Mouse (Mus musculus): ENCODE data around the gene Ndufa4l2. TPM values are rescaled to one million over a fixed set of nuclear protein-coding genes. Genes with fewer than 3 reads are reported as not detected.

Ndufa4l2 gene
- polyA plus RNA-seq, 1 experiment from 2014 or later: 311 TPM

DNA sequence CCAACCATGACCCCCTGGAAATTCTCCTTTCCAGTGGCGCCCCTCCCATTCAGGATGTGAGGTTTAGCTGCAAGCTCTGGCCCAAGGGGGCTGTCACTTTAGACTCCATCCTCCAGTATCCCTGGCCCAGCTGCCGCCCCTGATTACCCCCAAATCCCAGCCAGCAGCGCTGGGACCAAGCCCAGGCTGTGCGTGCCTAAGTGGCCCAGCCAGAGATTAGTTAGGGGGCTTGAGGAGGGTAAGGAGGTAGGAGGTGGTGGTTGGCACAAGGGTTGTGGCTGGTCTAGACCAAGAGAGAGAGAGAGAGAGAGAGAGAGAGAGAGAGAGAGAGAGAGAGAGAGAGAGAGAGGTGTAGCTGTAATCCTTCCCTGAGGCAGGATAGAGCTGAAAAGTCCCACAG is 16.8 kb downstream of the Ndufa4l2 start:
- 7% methylated on average over 4 of the region's 4 CpGs for WGBS
- H3K27me3 ChIP-seq: peaks cover 99% of the 10 kb centered on the region
- H3K36me3 ChIP-seq: no peaks in the 10 kb centered on the region
- peaks cover 62% of the 10 kb centered on the region for H3K4me1 ChIP-seq
- no peaks in the 10 kb centered on the region for H3K9me3 ChIP-seq (replicated peaks)
- no peak overlapping the region for H3K27ac ChIP-seq (replicated peaks)
- no peak overlapping the region for H3K4me3 ChIP-seq (replicated peaks)
- H3K4me2 ChIP-seq (replicated peaks): no peak overlapping the region; the same call in 1 of the 2 replicates
- no peak overlapping the region for H3K9ac ChIP-seq
- ATAC-seq (ENCODE audit: insufficient number of reproducible peaks, low FRiP score, low TSS enrichment, low read depth): no peak

GRCm38 (mm10) chr10:127534036-127534928 is 19.5 kb downstream of the Ndufa4l2 start, which contains the start of gene Nxph4:
Nxph4 (minus strand) TSS chr10:127534559.
- no peak within 1 kb of the TSS for H3K27ac ChIP-seq (replicated peaks)
- peaks cover 77% of the 10 kb centered on the region for H3K27me3 ChIP-seq
- under 1% methylated on average over 75 of the region's 78 CpGs for WGBS
- H3K4me3 ChIP-seq (replicated peaks): peak within 1 kb of the TSS; percentile 50
- H3K4me2 ChIP-seq (replicated peaks): peak within 1 kb of the TSS; percentile 97
- H3K9me3 ChIP-seq (replicated peaks): no peaks in the 10 kb centered on the region
- H3K36me3 ChIP-seq: peaks cover 12% of the 10 kb centered on the region
- peaks cover 44% of the 10 kb centered on the region for H3K4me1 ChIP-seq
- H3K9ac ChIP-seq: peak within 1 kb of the TSS; percentile 40
- ATAC-seq (ENCODE audit: insufficient number of reproducible peaks, low FRiP score, low TSS enrichment, low read depth): no peak

- H3K9ac ChIP-seq: no peak overlapping the region
- under 1% methylated on average over 30 of the region's 30 CpGs for WGBS
- H3K27me3 ChIP-seq: peaks cover 70% of the 10 kb centered on the region
- H3K4me2 ChIP-seq (replicated peaks): peak overlapping the region; percentile 97
- H3K27ac ChIP-seq (replicated peaks): no peak overlapping the region
- H3K4me3 ChIP-seq (replicated peaks): peak overlapping the region; percentile 50
- no peak for ATAC-seq (ENCODE audit: insufficient number of reproducible peaks, low FRiP score, low TSS enrichment, low read depth)
- H3K9me3 ChIP-seq (replicated peaks): no peaks in the 10 kb centered on the region
- H3K4me1 ChIP-seq: peaks cover 41% of the 10 kb centered on the region
- H3K36me3 ChIP-seq: peaks cover 19% of the 10 kb centered on the region
Observed at GRCm38 (mm10) chr10:127534929-127535384, 20.2 kb downstream of the Ndufa4l2 start.

GRCm38 (mm10) chr10:127536586-127537314 is 22.0 kb downstream of the Ndufa4l2 start:
- H3K4me3 ChIP-seq (replicated peaks): no peak overlapping the region
- H3K4me1 ChIP-seq: peaks cover 30% of the 10 kb centered on the region
- H3K4me2 ChIP-seq (replicated peaks): no peak overlapping the region
- H3K36me3 ChIP-seq: peaks cover 35% of the 10 kb centered on the region
- no peak for ATAC-seq (ENCODE audit: insufficient number of reproducible peaks, low FRiP score, low TSS enrichment, low read depth)
- 7% methylated on average over 8 of the region's 8 CpGs for WGBS
- no peak overlapping the region for H3K27ac ChIP-seq (replicated peaks)
- H3K9ac ChIP-seq: no peak overlapping the region
- peaks cover 52% of the 10 kb centered on the region for H3K27me3 ChIP-seq
- no peaks in the 10 kb centered on the region for H3K9me3 ChIP-seq (replicated peaks)

GRCm38 (mm10) chr10:127537854-127538583 is 23.3 kb downstream of the Ndufa4l2 start:
- 0 out of 2 replicates have a peak, but pooled peaks have one; percentile 13 for ATAC-seq (ENCODE audit: insufficient number of reproducible peaks, low FRiP score, low TSS enrichment, low read depth)
- 23% methylated on average over 7 of the region's 7 CpGs for WGBS
- H3K4me1 ChIP-seq: peaks cover 21% of the 10 kb centered on the region
- no peaks in the 10 kb centered on the region for H3K9me3 ChIP-seq (replicated peaks)
- H3K36me3 ChIP-seq: peaks cover 48% of the 10 kb centered on the region
- peaks cover 40% of the 10 kb centered on the region for H3K27me3 ChIP-seq
- H3K27ac ChIP-seq (replicated peaks): no peak overlapping the region
- H3K4me2 ChIP-seq (replicated peaks): no peak overlapping the region
- H3K9ac ChIP-seq: no peak overlapping the region
- no peak overlapping the region for H3K4me3 ChIP-seq (replicated peaks)

DNA sequence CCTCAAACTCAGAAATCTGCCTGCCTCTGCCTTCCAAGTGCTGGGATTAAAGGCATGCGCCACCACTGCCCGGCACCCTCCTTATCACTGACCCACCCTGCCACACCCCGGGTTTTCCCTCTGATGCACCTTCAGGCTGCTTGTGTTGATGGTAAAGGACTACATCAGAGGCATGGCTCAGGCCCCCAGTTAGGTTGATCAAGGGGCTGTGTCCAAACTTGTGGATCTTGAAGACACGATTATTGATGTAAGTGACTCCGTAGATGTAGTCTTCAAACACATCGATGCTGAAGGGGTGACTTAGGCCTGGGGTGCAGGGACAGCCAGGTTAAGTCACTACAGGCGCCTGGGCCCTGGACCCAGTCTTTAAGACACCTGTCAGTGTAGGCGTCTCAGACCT is 26.7 kb downstream of the Ndufa4l2 start:
- no peak overlapping the region for H3K4me3 ChIP-seq (replicated peaks)
- no peak overlapping the region for H3K9ac ChIP-seq
- H3K36me3 ChIP-seq: peaks cover 83% of the 10 kb centered on the region
- H3K4me1 ChIP-seq: no peaks in the 10 kb centered on the region
- no peaks in the 10 kb centered on the region for H3K9me3 ChIP-seq (replicated peaks)
- no peak overlapping the region for H3K27ac ChIP-seq (replicated peaks)
- no peak for ATAC-seq (ENCODE audit: insufficient number of reproducible peaks, low FRiP score, low TSS enrichment, low read depth)
- H3K27me3 ChIP-seq: peaks cover 6% of the 10 kb centered on the region
- 94% methylated on average over 8 of the region's 8 CpGs for WGBS
- no peak overlapping the region for H3K4me2 ChIP-seq (replicated peaks)

- H3K36me3 ChIP-seq: peaks cover 89% of the 10 kb centered on the region
- no peak overlapping the region for H3K9ac ChIP-seq
- 78% methylated on average over 13 of the region's 13 CpGs for WGBS
- H3K9me3 ChIP-seq (replicated peaks): no peaks in the 10 kb centered on the region
- no peaks in the 10 kb centered on the region; the same call in 1 of the 2 replicates for H3K27me3 ChIP-seq
- H3K27ac ChIP-seq (replicated peaks): no peak overlapping the region
- no peak overlapping the region for H3K4me2 ChIP-seq (replicated peaks)
- H3K4me3 ChIP-seq (replicated peaks): no peak overlapping the region
- ATAC-seq (ENCODE audit: insufficient number of reproducible peaks, low FRiP score, low TSS enrichment, low read depth): no peak
- no peaks in the 10 kb centered on the region for H3K4me1 ChIP-seq
Observed at GRCm38 (mm10) chr10:127542084-127542483, 27.3 kb downstream of the Ndufa4l2 start.

DNA sequence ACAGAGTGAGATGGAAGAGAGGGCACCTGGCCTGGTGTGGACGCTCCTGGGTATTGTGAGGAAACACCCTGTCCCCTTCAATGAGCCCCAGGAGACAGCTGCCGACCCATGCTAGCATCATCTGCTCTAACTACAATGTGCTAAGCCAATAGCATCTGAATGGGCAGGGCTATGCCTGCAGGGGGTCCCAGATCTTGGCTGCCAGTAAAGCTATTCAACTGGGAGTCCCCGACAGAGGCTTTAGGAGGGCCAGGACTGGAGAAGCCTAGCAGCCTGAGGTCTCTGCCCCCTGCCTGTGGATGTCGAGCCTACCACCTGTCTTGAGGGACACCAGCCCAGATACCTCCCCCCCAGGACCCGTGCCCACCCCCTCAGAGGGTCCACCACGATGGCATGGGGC is 28.0 kb downstream of the Ndufa4l2 start:
- 55% methylated on average over 6 of the region's 6 CpGs for WGBS
- H3K36me3 ChIP-seq: peaks cover 95% of the 10 kb centered on the region
- H3K4me1 ChIP-seq: no peaks in the 10 kb centered on the region
- no peak overlapping the region for H3K4me2 ChIP-seq (replicated peaks)
- no peaks in the 10 kb centered on the region for H3K27me3 ChIP-seq
- ATAC-seq (ENCODE audit: insufficient number of reproducible peaks, low FRiP score, low TSS enrichment, low read depth): no peak
- H3K9me3 ChIP-seq (replicated peaks): no peaks in the 10 kb centered on the region
- H3K4me3 ChIP-seq (replicated peaks): no peak overlapping the region
- H3K27ac ChIP-seq (replicated peaks): no peak overlapping the region
- H3K9ac ChIP-seq: no peak overlapping the region

DNA sequence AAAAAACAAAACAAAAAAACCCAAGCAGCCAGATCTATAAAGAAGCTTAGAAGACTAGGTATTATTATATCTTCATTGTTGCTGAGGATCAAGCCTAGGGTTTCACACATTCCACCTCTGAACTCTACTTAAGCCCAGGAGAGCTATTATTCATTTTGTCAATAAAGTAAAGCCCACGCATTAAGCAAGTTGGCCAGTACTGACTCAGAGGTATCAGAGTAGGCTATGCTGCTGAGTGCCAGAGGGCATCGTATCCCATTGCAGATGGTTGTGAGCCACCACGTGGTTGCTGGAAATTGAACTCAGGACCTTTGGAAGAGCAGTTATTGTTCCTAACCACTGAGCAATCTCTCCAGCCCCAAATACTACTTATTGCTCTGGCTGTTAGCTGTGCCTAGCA is 29.1 kb downstream of the Ndufa4l2 start:
- ATAC-seq (ENCODE audit: insufficient number of reproducible peaks, low FRiP score, low TSS enrichment, low read depth): no peak
- Histone ChIP-seq H3K4me1 (no peaks in the 10 kb centered on the region), H3K4me3 (replicated peaks) (no peak overlapping the region), H3K9ac (no peak overlapping the region), H3K36me3 (peaks cover 99% of the 10 kb centered on the region), H3K27ac (replicated peaks) (no peak overlapping the region), H3K4me2 (replicated peaks) (no peak overlapping the region), H3K9me3 (replicated peaks) (no peaks in the 10 kb centered on the region), H3K27me3 (no peaks in the 10 kb centered on the region)
- 65% methylated on average over 3 of the region's 3 CpGs for WGBS

GRCm38 (mm10) chr10:127544375-127544774 is 29.6 kb downstream of the Ndufa4l2 start:
- Histone ChIP-seq H3K4me3 (replicated peaks) (no peak overlapping the region), H3K27ac (replicated peaks) (no peak overlapping the region), H3K9me3 (replicated peaks) (no peaks in the 10 kb centered on the region), H3K36me3 (peaks cover 99% of the 10 kb centered on the region), H3K9ac (no peak overlapping the region), H3K27me3 (no peaks in the 10 kb centered on the region), H3K4me2 (replicated peaks) (no peak overlapping the region), H3K4me1 (no peaks in the 10 kb centered on the region)
- no peak for ATAC-seq (ENCODE audit: insufficient number of reproducible peaks, low FRiP score, low TSS enrichment, low read depth)
- WGBS: 92% methylated on average over 20 of the region's 20 CpGs

DNA sequence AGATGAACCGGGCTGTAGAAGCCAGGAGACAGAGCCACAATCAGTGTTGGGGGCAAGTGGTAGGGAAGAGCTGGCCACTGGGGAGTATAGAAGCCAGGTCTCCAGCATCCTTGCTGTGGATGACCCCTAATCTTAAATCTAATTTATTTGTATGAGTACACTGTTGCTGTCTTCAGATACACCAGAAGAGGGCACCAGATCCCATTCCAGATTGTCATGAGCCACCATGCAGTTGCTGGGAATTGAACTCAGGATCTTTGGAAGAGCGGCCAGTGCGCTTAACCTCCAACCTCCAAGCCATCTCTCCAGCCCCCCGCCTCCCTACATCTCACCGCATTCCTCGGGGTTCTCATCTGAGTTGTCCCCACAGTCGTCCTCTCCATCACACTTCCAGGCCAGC is 31.7 kb downstream of the Ndufa4l2 start:
- no peak for ATAC-seq (ENCODE audit: insufficient number of reproducible peaks, low FRiP score, low TSS enrichment, low read depth)
- H3K4me2 ChIP-seq (replicated peaks): no peak overlapping the region
- WGBS: 87% methylated on average over 7 of the region's 7 CpGs
- H3K9ac ChIP-seq: no peak overlapping the region
- no peaks in the 10 kb centered on the region for H3K9me3 ChIP-seq (replicated peaks)
- H3K27me3 ChIP-seq: no peaks in the 10 kb centered on the region
- H3K4me3 ChIP-seq (replicated peaks): no peak overlapping the region
- no peaks in the 10 kb centered on the region for H3K4me1 ChIP-seq
- H3K27ac ChIP-seq (replicated peaks): no peak overlapping the region
- peaks cover 100% of the 10 kb centered on the region for H3K36me3 ChIP-seq
